Mouse (Mus musculus): ENCODE results near the gene Evi5. TPM values are rescaled to one million over a fixed set of nuclear protein-coding genes. Genes with fewer than 3 reads are reported as not detected.

Gene Evi5
- total RNA-seq, 2 experiments from 2014 or later, result 86.1 to 87.2 TPM

- DNase-seq (ENCODE audit: low spot score in 2 of 2), result no peak
Observed at GRCm38 (mm10) chr5:107754740-107755139, 120.2 kb downstream of the Evi5 start.

DNA sequence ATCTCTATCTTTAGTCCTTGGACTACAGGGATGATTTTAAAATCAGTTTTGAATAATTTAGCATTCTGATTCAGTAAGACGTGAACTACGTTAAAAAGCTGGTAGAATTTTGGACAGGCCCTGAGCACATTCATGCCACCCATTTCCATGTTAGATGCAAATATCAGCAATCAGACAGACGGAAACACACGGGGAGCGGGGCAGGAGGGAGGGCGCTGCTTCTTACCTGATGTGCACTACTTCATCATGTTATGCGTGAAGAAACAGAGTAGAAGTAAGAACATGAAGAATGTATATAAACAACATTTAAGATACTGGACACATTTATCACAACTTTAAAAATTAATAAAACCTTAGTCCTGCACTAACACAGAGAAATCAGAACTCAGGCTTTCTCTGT, 121.3 kb downstream of the Evi5 start:
- DNase-seq (ENCODE audit: low spot score in 2 of 2), result no peak

DNA sequence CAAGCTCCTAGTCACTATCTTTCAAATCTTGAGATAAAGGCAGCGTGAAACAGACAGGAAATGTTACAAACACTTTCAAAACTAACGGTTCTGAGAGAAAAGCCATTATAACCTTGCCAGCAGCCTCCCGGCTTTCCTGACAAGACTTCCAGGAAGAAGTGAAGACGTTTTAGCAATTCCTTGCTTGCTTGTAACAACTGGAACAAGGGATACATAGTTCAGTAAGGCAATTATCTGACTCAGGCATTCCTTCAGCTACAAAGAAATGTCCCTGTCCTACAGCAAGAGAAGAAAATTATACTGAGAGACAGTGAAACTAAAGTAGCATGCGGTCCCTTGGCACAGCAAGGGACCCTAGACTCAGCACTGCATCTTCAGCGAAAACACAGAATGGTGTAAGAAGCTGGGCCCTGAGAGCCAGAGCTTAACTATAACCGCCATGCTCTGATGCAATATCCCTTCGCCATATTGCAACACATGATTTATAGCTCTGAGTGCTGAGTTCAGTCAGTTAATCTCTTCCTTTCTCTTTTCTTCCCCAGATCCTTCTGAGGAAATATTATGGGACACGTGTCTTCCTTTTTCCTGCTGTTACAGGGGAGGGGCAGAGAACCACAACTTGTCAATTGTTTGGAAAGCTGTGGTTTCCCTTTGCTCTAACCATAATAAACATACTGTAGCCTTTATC, 125.5 kb downstream of the Evi5 start:
- no peak for DNase-seq (ENCODE audit: low spot score in 2 of 2)

DNA sequence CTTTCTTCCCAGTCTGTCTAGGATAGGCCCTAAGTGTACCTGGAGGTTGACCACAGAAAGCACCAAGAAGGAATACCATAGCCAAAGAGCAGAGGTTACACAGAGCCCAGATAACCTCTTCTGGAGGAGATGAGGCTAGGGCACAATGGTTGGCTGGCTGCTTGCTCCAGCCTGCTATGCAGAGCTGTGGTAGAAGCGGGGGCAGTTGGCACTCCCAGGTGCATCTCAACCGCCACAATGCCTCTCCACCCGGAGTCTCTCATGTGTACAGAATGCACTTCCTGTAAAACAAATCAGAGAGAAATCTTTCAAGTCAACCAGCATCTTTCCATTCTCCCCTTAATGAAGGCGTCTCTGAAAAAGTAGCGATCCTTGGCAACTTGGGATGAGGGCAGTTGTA, 135.9 kb downstream of the Evi5 start:
- DNase-seq (ENCODE audit: low spot score in 2 of 2), result no peak

- no peak for DNase-seq (ENCODE audit: low spot score in 2 of 2)
Observed at GRCm38 (mm10) chr5:107738296-107738695, 136.6 kb downstream of the Evi5 start.

DNA sequence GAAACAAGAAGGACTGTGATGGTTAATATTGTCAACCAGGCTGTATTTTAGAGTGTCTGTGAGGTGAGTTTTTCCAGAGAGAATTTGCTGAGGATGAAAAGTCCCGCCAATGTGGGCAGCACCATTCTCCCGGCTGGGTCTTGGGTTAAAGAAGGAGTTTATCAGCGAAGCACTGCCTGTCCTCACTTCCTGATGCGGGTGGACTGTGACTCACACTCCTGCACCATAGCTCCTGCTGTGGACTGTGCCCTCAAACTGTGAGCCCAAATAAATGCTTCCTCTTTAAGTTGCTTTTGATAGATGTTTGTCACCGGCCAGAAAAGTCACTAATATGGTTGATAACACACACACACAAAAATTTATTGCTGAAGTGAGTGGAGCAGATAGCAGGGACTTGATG, 138.7 kb downstream of the Evi5 start:
- DNase-seq (ENCODE audit: low spot score in 2 of 2), result no peak

DNA sequence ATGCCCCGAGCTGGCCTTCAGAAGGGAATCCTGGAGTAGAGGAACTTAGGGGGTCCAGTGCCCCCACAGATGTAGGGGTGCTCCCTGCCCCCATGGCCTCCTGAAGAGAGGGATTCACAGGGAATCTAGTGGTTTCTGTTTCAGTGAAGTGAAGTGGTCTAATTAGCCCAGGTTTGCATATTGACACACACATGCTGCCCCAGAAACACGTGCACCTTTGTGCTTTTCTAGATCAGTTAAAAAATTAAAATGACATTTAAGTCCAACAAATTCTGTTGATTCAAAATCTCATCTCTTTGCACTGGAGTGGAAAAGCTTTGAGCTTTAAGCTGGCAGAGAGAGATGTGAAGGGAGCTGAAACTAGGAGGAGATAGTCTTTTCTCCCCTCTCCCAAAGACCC, 143.1 kb downstream of the Evi5 start:
- DNase-seq (ENCODE audit: low spot score in 2 of 2), result no peak

DNA sequence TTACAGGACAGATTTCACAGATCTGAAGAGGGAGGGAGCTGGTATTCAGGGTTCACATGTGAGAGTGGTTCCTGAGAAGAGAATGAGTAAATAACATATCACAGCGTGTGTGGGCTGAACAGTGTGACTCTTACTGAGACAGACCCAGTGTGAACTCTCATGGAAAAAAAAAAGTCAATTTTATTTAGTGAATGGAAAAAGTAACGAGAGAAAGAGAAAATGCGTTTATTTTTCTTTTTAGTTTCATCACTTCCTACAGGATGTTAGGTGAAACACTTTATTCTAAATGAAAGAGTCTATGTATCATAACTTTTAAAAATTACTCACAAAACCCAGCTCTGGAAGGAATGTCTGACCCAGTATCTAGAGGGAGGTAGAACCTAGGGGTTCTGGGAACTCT, 143.5 kb downstream of the Evi5 start:
- DNase-seq (ENCODE audit: low spot score in 2 of 2), result no peak

- no peak for DNase-seq (ENCODE audit: low spot score in 2 of 2)
Observed at GRCm38 (mm10) chr5:107727007-107727402, 147.9 kb downstream of the Evi5 start.

DNA sequence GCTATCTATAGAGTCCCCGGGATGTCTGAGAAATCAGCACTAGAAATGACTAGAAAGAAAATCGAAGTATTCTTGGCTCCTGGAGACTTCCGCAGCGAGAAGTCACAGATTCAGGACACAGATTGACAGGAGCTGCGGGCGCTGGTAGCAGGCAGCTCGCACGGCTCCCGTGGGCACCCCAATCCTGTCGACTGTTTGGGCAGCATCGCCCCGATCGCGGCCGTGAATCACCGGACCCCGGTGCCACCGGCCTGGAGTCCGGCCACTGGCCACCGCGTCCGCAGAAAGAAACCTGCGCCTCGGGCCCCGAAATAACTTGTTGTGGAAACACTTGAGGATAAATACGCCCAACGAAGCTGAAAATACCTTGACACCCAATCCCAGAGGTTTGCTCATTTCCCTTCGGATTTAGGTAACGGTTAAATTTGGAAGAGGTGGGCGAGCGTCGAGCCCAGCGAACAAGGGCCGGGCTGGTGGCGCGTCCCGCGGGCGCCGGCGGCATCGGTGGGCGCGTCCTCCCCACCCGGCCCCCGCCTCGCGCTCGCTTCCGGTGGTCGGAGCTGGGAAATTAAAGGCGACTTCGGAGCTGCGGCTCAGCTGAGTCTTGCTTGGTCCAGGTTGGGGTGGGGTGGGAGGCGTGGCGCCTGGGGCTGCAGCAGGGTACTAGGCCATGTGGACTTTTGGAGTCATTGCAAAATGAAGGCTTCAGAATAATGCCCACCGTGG, 148.5 kb downstream of the Evi5 start:
- no peak for DNase-seq (ENCODE audit: low spot score in 2 of 2)

- no peak for DNase-seq (ENCODE audit: low spot score in 2 of 2)
Observed at GRCm38 (mm10) chr5:107725435-107726261, 149.3 kb downstream of the Evi5 start, which contains the start of gene Gfi1. Gene Gfi1 (minus strand): TSS chr5:107726036.

DNA sequence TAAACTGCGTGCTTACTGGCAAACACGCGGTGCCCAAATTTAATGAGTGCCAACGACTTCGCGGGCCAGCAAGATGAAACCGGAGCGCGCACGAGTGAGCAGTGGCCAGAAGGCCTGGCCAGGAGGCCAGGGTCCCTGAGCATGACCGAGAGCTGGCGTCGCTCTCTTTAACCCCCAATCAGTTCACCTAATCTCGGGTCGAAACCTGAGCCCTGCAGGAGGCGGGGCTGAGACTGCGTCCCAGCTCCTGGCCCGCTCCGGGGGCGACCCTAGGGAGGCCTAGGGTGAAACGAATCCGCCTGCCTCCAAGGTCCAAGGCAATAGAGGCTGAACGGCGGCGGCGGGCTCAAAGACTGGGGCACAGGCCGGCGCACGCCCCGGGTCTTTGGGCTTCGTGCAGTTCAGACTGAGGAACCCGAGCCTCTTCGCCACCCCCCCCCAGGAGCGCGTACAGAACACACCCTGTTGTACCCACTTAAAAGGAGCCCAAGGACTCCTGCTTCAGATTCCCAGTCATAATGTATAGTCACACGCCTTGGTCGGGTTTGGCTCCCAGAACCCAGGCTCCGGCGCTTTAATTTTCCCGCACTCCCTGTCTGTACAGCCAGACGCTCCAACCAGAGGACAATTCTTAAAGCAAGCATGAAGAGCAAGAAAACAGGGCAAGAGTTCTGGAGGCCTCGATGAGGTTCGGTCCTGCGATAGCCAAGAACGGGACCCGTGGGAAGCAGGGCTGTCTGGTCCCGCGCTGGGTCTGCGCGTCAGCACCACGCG, 150.1 kb downstream of the Evi5 start:
- no peak for DNase-seq (ENCODE audit: low spot score in 2 of 2)

DNA sequence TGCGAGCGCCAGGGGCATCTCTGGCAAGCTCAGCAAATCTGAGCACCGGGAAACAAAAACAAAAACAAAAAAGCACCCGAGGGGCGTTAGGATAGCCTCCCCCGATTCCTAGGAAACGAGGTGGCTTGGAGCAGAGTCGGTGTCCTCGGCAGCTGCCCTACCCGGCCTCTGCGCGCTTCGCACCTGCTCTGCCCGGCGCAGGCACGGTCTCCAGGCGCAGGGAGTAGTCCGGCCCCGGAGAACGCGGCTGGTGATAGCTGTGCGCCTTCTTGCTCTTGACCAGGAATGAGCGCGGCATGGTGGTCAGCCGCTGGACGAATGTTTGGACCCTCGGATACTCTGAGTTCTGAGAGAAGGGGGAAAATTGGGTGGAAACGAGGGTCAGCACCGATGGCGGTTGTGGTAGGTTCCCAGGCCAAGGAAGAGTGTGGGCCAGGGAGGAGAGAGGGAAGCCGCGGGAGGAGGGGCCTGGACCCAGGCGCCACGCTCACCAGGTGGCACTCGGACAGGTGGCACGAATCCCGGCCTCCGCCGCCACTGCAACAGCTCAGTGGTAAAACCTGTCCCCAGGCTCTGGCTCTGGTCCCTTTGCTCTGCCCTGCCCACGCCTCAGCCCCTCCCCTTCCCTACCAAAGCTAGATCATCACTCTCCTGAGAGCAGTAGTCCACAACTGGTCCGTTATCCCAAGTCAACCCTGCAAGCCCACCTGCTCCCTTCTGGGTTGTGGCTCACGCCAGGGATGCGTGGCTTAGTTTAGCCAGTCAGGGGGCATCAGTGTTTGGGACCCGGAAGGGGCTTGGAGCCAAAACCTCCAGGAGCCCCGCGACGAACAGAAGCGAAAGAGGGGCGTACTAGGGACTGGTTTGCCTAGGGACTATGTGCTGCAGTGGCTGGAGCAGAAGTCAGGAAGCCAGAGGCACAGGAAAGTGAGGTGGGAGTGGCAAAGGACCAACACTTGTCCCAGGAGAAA, 151.1 kb downstream of the Evi5 start:
- no peak for DNase-seq (ENCODE audit: low spot score in 2 of 2)

- DNase-seq (ENCODE audit: low spot score in 2 of 2), result peak in 1 of 2 experiments; percentile 9
Observed at GRCm38 (mm10) chr5:107722661-107723532, 152.0 kb downstream of the Evi5 start.

DNA sequence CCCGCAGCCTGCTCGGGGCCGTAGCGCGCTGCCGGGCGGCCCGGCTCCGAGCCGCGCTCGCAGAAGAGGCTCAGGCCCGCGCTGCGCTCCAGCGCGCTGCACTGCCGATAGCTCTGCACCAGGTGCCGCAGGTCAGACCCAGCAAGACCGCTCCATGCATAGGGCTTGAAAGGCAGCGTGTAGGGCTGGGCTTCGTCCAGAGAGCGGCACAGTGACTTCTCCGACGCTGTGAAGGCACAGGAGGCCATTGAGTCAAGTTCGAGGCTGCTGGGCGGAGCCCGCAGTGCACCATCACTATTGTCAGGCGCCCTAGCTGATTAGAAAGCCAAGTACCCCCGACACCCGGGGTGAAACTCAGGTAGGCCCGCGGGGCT, 153.3 kb downstream of the Evi5 start:
- no peak for DNase-seq (ENCODE audit: low spot score in 2 of 2)

GRCm38 (mm10) chr5:107720991-107721637, 153.8 kb downstream of the Evi5 start:
- DNase-seq (ENCODE audit: low spot score in 2 of 2), result no peak

DNA sequence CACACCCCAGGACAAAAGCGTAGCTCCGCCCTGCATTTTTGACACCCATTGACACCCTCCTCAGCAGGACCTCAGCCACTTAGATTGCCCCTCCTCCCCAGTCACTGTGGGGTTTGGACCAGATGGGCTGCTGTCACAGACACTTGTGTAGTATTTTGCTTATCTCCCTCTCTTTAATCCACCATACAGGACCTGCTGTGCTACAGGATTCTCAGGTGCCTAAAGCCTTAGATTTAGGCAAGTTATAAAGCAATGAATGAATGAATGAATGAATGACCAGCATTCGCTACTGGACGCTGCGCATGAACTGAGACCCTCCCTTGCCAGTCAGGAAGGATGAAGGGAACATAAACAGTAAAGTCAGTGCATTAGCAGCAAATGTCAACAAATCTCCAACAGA, 154.4 kb downstream of the Evi5 start:
- no peak for DNase-seq (ENCODE audit: low spot score in 2 of 2)

- no peak for DNase-seq (ENCODE audit: low spot score in 2 of 2)
Observed at GRCm38 (mm10) chr5:107719786-107720185, 155.1 kb downstream of the Evi5 start.

GRCm38 (mm10) chr5:107719209-107719608, 155.7 kb downstream of the Evi5 start:
- no peak for DNase-seq (ENCODE audit: low spot score in 2 of 2)

Data from left cerebral cortex, adult 18-20 months (tissue).